Mouse (Mus musculus): ENCODE results near the gene Phf23. TPM values are rescaled to one million over a fixed set of nuclear protein-coding genes. Genes with fewer than 3 reads are reported as not detected.

Phf23 gene
- polyA plus RNA-seq (2012; rRNA removed): 13.8 and 21.4 TPM in 2 replicates

GRCm38 (mm10) chr11:69995391-69995960 lies at the start of gene Phf23:
TSS of gene Phf23 (plus strand) at chr11:69995777.
- H3K27me3 ChIP-seq (ENCODE audit: control insufficient read depth, insufficient read depth, low read length): no peaks in the 10 kb centered on the region
- TF ChIP-seq CTCF (IDR thresholded peaks at IDR 0.05; ENCODE audit: extremely low read depth, insufficient read depth, insufficient read length, insufficient replicate concordance) (peak; percentile 11; the same call in 1 of the 2 replicates), POLR2A (IDR thresholded peaks at IDR 0.05; ENCODE audit: low read depth, low read length) (peak; percentile 25; the same call in 1 of the 2 replicates)
- H3K27ac ChIP-seq (ENCODE audit: insufficient read depth, low read length): peak within 1 kb of the TSS; percentile 92
- WGBS: 2% methylated on average over 36 of the region's 36 CpGs
- peaks cover 9% of the 10 kb centered on the region; the same call in 1 of the 2 replicates for H3K4me1 ChIP-seq (ENCODE audit: control insufficient read depth, insufficient read depth, insufficient read length)
- peak within 1 kb of the TSS; percentile 91 for H3K4me3 ChIP-seq (ENCODE audit: extremely low read depth, insufficient read depth, insufficient read length)
- H3K36me3 ChIP-seq (ENCODE audit: control insufficient read depth, insufficient read depth, low read length): peaks cover 30% of the 10 kb centered on the region
- DNase-seq (ENCODE audit: low read depth in 1 of 2, low spot score in 2 of 2): peak; percentile 97 to 98

- no peak for DNase-seq (ENCODE audit: low read depth in 1 of 2, low spot score in 2 of 2)
- no peak for TF ChIP-seq POLR2A (IDR thresholded peaks at IDR 0.05; ENCODE audit: low read depth, low read length)
- no peak for TF ChIP-seq CTCF (IDR thresholded peaks at IDR 0.05; ENCODE audit: extremely low read depth, insufficient read depth, insufficient read length, insufficient replicate concordance)
- H3K27me3 ChIP-seq (ENCODE audit: control insufficient read depth, insufficient read depth, low read length): peaks cover 2% of the 10 kb centered on the region; the same call in 1 of the 2 replicates
- no peak overlapping the region; the same call in 1 of the 2 replicates for H3K4me3 ChIP-seq (ENCODE audit: extremely low read depth, insufficient read depth, insufficient read length)
- H3K4me1 ChIP-seq (ENCODE audit: control insufficient read depth, insufficient read depth, insufficient read length): peaks cover 4% of the 10 kb centered on the region; the same call in 1 of the 2 replicates
- no peak overlapping the region for H3K27ac ChIP-seq (ENCODE audit: insufficient read depth, low read length)
- no peaks in the 10 kb centered on the region for H3K36me3 ChIP-seq (ENCODE audit: control insufficient read depth, insufficient read depth, low read length)
- 91% methylated on average over 18 of the region's 18 CpGs for WGBS
Observed at GRCm38 (mm10) chr11:69945997-69946891, 49.3 kb upstream of the Phf23 start.

GRCm38 (mm10) chr11:69947337-69948065 lies 48.1 kb upstream of the Phf23 start:
- Histone ChIP-seq H3K4me1 (ENCODE audit: control insufficient read depth, insufficient read depth, insufficient read length) (peaks cover 4% of the 10 kb centered on the region; the same call in 1 of the 2 replicates), H3K27ac (ENCODE audit: insufficient read depth, low read length) (no peak overlapping the region; the same call in 1 of the 2 replicates), H3K27me3 (ENCODE audit: control insufficient read depth, insufficient read depth, low read length) (peaks cover 2% of the 10 kb centered on the region; the same call in 1 of the 2 replicates), H3K4me3 (ENCODE audit: extremely low read depth, insufficient read depth, insufficient read length) (peak overlapping the region; percentile 35; the same call in 1 of the 2 replicates), H3K36me3 (ENCODE audit: control insufficient read depth, insufficient read depth, low read length) (no peaks in the 10 kb centered on the region)
- no peak for TF ChIP-seq POLR2A (IDR thresholded peaks at IDR 0.05; ENCODE audit: low read depth, low read length)
- TF ChIP-seq CTCF (IDR thresholded peaks at IDR 0.05; ENCODE audit: extremely low read depth, insufficient read depth, insufficient read length, insufficient replicate concordance): no peak
- DNase-seq (ENCODE audit: low read depth in 1 of 2, low spot score in 2 of 2): no peak
- WGBS: 26% methylated on average over 29 of the region's 29 CpGs

- H3K27me3 ChIP-seq (ENCODE audit: control insufficient read depth, insufficient read depth, low read length): peaks cover 2% of the 10 kb centered on the region; the same call in 1 of the 2 replicates
- DNase-seq (ENCODE audit: low read depth in 1 of 2, low spot score in 2 of 2): peak in 1 of 2 experiments; percentile 83
- no peaks in the 10 kb centered on the region for H3K36me3 ChIP-seq (ENCODE audit: control insufficient read depth, insufficient read depth, low read length)
- peaks cover 4% of the 10 kb centered on the region; the same call in 1 of the 2 replicates for H3K4me1 ChIP-seq (ENCODE audit: control insufficient read depth, insufficient read depth, insufficient read length)
- TF ChIP-seq POLR2A (IDR thresholded peaks at IDR 0.05; ENCODE audit: low read depth, low read length): no peak
- peak within 1 kb of the TSS; percentile 35 for H3K4me3 ChIP-seq (ENCODE audit: extremely low read depth, insufficient read depth, insufficient read length)
- H3K27ac ChIP-seq (ENCODE audit: insufficient read depth, low read length): no peak within 1 kb of the TSS; the same call in 1 of the 2 replicates
- WGBS: 2% methylated on average over 34 of the region's 34 CpGs
Observed at GRCm38 (mm10) chr11:69948066-69948762, 47.4 kb upstream of the Phf23 start, which contains the start of gene Slc2a4. TSS of gene Slc2a4 (minus strand) at chr11:69948188.

GRCm38 (mm10) chr11:69948763-69949150 lies 46.8 kb upstream of the Phf23 start:
- Histone ChIP-seq H3K4me1 (ENCODE audit: control insufficient read depth, insufficient read depth, insufficient read length) (peaks cover 4% of the 10 kb centered on the region; the same call in 1 of the 2 replicates), H3K4me3 (ENCODE audit: extremely low read depth, insufficient read depth, insufficient read length) (peak overlapping the region; percentile 5; the same call in 1 of the 2 replicates), H3K36me3 (ENCODE audit: control insufficient read depth, insufficient read depth, low read length) (no peaks in the 10 kb centered on the region), H3K27me3 (ENCODE audit: control insufficient read depth, insufficient read depth, low read length) (peaks cover 2% of the 10 kb centered on the region; the same call in 1 of the 2 replicates), H3K27ac (ENCODE audit: insufficient read depth, low read length) (no peak overlapping the region)
- DNase-seq (ENCODE audit: low read depth in 1 of 2, low spot score in 2 of 2): peak; percentile 73 to 80
- TF ChIP-seq CTCF (IDR thresholded peaks at IDR 0.05; ENCODE audit: extremely low read depth, insufficient read depth, insufficient read length, insufficient replicate concordance) (peak; percentile 95), POLR2A (IDR thresholded peaks at IDR 0.05; ENCODE audit: low read depth, low read length) (no peak)
- 1% methylated on average over 14 of the region's 14 CpGs for WGBS
